Mouse (Mus musculus): ENCODE results near the gene H2-DMb2.

The H2-DMb2 gene

DNA sequence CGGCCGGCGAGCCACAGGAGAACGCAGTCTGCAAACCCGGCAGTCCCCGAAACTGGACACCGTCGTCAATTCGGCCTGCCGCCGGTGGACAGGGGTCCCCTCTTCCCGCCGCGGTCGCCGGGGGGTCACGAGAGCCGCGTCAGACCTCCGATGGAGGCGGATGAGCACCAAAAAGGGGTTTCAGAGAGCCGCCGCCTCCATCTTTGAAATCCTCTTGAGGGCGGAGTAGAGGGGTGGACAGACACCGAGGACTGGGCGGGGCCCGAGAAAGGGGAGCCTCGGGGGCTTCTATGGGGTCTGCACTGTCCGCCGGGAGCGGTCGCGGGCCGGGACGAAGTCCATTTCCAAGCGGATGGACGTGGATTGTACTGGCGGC, 24.2 kb upstream of the H2-DMb2 start:
- no peak for DNase-seq (ENCODE audit: low spot score in 2 of 2)

DNA sequence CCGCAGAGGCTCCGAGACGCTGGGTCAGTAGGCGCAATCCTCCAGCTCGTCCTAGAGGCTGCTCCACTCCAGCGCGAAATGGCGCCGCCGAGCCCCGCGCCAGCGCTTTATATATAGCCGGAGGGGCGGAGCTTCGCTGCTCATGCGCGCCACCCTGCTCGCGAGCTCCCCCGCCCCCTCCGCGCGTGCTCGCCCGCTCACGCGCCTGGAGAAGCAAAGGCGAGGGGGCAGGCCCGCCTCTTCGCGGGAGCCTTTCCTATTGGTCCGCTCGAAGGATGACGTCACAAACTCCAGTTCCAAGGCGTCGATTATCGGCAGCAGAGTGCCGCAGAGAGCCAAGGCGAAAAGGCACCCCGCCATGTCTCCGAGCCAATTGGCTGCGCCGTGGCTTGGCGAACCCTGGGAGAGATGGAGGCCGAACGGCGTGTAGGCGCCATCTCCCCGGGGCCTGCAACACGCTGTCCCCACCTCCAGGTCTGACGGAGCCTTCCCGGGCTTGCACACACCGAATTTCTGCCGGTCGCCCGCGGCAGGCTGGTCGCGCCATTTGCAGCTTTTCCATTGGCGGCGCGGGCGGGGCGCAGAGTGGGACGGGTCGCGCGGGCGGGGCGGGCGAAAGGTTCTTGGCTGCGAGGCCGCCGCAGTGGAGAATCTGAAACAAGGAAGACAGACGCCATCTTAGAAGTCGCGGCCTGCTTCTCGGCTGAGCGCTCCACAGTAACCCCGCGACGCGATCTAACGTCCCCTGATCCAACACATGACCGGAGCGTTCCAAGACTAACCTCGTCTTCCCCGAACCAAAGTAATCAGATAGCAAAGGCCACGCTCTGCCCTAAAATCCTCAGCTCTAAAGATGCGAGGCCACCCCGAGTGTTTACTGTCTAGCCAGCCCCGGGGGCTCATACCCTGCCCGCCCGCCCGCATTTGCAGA, 23.6 kb upstream of the H2-DMb2 start, which contains the start of gene H2-DMa:
Gene H2-DMa, plus strand, starts transcription at position 293 of the 931 bp plus-strand sequence.
- peak; percentile 98 to 99 for DNase-seq (ENCODE audit: low spot score in 2 of 2)

DNA sequence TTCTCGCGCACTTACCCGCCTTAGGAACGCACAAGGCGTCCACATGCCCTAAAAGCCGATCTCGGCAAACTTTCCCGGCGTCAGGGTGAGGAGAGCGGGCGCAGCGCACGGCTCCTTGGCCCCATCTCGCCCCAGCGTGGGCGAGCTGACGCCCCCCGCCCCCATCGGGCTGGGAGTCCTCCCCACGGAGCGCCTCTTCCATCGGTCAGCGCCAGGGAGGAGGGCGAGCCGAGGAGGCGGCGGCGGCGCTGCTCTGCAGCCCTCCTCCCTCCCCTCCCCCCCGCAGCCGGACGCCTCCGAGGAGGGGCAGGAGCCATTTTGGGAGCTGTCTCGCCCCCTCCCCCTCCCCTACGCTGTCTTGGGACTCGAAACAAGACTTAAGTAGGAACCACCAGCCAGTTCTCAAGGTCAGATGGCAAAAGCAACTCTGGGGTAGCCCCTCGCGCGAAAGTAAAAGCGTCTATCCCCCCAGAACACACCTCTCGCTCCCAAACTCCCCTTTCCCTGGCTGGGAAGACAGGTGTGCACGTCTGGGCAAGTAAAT, 22.9 kb upstream of the H2-DMb2 start:
- DNase-seq (ENCODE audit: low spot score in 2 of 2): peak; percentile 88 to 92

DNA sequence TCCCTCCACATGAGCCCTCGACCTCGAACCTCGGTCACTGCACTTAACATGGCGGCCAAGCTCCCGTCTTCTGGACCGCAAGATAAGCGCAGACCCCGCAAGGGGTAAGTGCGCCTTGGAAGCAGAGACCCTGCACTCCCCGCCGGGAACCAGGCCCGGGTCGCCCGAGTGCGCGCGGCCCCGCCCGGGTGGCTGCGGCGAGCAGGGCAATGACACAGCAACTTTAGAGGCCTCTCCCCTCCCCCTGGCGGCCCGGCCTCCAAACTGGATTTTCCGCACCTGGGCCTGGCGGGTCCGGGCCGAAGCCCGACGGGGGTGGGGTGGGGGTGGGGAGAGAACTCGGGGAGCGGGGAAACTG, 22.3 kb upstream of the H2-DMb2 start:
- peak in 1 of 2 experiments; percentile 86 for DNase-seq (ENCODE audit: low spot score in 2 of 2)

DNA sequence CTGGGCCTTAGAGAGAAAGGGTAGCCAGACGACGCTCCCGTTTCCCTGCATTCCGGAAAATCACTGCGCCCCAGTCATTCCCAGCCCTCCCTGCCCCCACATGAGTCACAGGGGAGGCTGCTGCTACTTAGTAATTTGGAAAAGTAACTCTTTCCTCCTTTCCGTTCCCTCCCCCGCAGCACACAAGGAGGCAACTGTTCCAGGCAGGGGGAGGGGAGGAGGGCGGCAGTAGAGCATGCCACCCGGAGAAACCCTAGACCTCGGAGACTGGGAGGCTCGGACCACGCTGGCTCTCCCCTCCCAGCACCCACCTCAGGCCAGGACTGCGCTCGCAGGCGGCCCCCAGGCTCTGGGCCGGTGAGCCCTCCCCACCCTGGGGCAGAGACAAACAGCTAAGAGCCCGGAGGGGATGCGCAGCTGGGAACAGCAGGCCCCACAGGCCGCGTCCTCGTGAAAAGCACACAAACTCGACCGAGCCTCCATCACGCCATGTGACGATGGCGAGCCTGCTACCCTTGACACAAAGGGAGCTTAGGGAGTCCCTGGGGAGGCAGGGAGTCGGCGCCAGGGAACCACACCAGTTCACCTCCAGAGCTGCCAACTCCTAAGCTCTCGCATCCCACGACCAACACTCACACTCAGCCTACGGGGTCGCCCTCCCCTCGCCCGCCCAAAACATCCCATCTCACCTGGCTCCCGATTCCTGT, 21.8 kb upstream of the H2-DMb2 start:
- DNase-seq (ENCODE audit: low spot score in 2 of 2): peak; percentile 86 to 87

DNA sequence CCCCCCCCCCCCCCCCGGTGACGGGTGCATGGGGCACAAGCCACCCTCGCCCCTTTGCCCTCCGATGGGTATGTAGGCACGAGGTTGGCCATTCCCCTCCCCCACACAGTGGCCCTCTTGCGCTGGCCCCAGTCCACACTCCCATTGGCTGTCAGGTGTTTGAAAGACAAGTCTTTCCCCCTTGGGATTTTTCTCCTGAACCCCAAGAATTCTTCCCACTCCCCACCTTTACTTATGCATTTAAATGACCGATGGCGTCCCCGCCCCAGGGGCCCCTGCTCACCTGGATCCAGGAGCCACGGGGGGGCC, 21.3 kb upstream of the H2-DMb2 start:
- no peak for DNase-seq (ENCODE audit: low spot score in 2 of 2)

DNA sequence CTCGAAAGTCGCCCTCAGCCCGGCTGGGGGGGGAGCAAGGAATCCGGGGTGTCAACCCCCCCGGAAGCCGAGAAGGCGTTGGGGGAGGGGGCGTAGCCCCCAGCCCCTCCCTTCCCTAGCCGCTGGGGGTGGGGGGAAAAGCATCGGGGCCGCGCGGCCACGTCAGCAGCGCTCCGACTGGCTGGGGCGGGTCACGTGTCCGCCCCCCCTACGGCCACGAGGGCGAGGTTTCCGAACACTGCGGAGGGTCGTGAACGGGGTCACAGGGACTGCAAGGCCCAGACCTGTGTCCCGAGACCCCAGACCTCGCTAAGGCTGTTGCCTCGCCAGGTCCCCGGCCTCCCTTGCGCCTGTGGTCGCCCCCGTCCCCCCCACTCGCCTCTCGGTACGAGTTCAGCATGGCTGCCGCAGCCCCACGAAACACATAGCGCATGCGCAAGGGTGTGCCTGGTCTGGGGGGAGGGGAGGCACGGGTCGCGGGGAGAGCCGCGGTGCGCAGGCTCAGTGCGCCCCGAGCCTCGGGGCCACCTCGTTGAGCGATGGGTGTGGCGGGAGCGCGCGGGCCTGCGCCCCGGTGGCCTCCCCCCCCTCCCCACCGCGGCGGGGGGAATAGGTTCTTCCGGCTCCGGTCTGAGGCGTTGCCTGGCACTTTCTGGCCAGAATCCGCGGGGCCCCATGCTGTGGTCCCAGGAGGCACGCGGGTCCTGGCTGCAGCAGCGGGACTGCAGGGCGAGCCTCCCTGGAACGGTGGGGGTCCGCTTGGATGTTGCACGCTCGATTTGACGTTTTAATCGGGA, 20.7 kb upstream of the H2-DMb2 start, which contains the start of gene Brd2:
Gene Brd2, minus strand, starts transcription at position 447 of the 797 bp plus-strand sequence.
- DNase-seq (ENCODE audit: low spot score in 2 of 2): peak; percentile 97 to 98

DNA sequence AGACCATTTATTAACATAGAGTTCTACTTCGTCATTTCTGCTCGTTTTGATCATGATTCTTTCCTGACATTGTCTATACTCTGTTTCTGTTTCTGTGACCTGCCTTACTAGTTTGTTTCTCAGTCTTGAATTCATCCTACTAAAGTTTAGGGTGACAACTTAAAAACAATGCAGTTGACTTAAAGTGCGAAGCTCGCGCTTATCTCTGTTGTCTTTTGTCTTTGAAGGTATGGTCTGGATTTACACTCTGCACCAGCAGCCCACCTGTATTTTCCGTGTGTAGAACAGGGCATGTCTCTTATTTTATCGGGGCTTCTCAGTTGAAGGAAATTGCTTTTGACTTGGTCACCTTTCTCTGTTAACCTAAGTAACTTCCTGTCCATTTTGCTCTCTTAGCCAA, 20.0 kb upstream of the H2-DMb2 start:
- DNase-seq (ENCODE audit: low spot score in 2 of 2): no peak

DNA sequence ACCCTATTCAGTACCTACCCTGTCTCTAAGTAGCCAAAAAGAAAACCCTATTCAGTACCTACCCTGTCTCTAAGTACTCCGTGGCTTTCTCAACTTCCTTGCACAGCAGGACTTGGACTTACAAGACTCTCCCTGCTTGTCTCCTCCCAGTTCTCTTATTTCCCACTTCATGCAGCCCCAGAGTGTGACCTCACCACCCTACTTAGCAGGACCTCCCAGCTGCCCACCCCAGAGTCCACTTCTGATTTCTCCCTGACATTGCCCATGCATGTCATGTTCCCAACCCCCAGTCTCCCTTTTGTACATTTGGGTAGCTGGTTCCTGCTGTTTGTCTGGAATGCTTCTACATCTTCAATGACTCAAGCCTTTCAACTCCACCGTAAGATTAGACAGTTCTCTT, 19.6 kb upstream of the H2-DMb2 start:
- no peak for DNase-seq (ENCODE audit: low spot score in 2 of 2)

DNA sequence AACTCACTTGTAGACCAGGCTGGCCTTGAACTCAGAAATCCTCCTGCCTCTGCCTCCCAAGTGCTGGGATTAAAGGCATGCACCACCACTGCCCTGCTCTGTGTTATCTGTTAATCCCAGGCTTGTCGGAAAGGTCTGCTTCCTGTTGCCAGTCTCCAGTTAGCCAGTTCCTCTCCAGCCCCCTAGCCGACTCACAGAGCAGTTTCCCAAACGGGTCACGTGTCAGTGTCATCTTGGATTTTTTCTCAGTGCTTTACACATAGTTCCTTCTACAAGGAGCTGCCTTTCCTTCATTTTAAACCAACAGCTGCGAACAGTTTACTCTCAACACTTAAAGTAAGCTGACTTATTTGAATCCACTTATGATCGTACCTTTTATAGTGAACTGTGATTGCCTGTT, 18.5 kb upstream of the H2-DMb2 start:
- DNase-seq (ENCODE audit: low spot score in 2 of 2): no peak

DNA sequence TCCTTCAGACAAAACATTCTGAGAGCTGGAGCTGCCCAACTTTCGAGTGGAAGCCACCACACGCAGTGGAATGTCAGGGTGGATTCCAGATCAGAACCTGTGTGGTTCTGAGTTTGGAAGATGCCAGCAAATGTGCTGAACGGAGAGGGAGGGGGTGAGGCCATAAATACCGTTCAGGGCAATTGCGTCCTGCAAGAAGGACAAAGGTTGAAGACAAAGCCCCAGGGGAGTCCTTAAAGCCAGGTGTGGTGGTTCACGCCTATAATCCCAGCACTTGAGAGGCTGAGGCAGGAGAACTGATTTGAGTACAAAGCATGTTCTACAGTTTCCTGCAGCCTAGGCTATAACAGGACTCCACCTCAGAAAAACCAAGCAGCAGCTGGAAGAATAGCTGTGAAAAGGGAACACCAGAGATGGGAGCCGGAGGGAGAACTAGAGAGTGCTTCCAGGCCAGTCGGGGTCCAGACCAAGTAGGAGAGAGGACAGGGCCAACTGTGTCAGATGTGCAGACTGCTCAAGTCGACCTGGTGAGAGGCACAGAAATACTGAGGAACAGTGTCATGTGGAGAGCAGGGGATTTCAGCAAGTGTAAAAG, 16.2 kb upstream of the H2-DMb2 start:
- DNase-seq (ENCODE audit: low spot score in 2 of 2): no peak

DNA sequence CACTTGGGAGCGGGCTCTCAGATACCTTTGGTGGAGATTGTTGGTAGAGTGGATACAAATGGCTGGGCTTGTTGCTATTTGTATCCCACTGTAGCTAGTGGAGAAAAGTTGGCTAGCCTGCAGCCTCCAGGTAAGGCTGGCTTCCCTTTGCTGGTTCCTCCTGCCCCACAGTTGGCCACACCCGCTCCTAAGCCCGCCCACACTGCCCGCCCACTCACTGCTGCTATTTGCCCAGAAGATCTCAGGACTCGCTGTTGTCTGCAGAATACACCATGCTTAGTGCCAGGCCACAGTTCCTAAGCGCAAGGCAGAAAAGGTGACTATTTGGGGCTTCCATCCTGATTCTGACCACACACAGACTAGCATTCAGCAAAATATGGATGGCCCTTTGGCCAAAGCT, 15.6 kb upstream of the H2-DMb2 start:
- no peak for DNase-seq (ENCODE audit: low spot score in 2 of 2)

DNA sequence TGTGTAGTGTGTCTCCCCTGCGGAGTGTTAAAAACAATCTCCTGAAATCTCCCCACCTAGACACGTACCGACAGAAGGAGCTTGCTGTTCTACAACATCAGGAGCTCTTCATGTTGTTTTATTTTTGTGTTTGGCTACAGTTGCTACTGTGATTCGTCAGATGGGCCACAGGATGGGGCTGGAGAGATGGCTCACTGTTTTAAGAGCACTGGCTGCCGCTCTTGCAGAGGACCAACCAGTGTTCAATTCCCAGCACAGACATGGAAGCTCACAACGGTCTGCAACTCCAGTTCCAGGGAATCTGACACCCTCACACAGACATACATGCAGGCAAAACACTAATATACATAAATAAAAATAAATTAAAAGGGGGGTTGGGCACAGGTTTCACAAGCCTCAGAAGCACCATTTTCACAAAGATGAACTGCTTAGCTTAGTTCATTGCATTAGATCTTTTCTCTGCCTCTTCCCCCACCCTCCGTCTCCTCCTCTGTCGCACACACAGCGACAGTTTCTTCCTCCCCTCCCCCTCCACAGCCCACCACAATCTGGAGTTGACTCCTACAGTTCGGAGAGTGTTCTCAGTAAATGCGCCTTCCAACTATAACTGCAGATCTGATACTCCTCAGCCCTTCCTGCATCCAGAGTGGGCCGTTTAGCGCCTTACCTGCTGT, 14.7 kb upstream of the H2-DMb2 start:
- DNase-seq (ENCODE audit: low spot score in 2 of 2): no peak

DNA sequence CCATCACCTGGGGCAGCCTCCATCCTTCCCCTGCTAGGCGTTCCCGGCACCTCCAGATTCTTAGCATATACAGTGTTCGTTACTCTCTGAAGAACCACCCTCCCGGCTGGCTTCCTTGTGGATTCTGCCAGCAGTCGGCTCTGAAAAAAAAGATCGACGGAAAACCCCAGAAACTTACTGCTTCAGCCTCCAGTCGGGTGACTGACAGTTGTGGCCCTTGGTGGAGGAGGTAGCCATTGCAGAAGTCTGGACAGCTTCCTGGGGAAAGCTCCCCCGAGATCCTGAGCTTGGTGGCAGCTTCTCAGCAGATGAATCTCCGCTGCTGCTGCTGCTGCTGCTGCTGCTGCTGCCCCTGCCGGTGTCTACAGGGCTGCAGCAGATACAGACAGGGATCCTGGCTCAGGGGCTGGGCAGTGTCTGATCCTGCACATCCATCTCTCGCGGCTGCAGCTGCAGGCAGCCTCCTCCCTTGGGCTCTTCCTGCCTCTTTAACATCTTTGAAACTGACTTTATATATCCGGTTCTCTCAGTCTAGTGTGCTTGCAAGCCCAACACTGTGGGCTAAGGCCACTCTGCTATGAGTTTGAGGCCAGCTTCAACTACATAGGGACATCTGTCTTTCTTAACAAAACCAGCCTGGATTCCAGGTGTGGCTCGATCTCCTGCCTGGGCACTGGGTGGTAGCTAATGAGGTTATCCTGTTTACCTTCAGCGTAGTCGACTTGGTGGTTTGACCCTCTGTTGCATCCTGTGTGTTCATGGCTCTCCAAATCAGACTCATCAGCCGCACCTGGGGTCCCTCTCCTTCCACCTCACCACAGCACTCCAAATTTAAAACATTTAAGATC, 13.9 kb upstream of the H2-DMb2 start:
- no peak for DNase-seq (ENCODE audit: low spot score in 2 of 2)

DNA sequence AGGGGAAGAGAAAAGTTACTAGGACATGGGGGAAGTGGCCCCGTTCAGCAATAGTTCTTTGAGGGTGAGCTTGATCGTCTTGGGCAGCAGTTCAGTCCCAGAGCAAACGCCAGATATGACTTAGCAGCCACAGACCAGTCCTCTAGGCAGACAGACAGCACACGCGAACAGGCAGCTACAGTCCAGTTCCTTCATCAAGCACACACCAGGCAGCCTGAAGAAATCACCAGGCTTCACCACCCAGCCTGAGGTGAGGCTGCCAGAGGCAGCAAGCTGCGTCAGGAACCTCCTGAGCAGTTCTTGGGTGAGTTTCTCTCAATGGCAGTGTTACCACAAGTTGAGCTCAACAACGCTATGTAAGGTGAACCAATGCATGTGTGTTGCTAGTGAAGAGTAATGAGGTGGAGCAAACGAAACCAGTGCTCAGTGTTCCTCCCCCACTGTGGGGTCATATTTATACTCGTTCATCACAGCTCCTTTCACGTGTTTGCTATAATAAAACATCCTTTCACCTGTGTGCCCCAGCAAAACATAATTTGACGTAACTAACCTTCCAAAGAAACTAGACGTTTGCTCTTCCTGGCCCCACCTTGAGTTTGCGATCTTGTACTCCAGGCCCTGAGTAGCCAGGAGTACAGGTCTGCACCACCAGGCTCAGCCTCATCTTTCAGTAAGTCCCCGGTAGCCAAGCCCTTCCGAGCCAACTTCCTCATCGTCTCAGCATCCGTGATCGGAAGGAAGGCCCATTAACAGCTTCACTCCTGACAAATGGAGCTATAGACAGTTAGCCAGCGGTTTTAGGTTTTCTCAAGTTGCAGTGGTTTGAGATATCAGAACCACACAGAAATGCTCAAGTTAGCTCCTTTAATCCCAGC, 12.8 kb upstream of the H2-DMb2 start:
- no peak for DNase-seq (ENCODE audit: low spot score in 2 of 2)

DNA sequence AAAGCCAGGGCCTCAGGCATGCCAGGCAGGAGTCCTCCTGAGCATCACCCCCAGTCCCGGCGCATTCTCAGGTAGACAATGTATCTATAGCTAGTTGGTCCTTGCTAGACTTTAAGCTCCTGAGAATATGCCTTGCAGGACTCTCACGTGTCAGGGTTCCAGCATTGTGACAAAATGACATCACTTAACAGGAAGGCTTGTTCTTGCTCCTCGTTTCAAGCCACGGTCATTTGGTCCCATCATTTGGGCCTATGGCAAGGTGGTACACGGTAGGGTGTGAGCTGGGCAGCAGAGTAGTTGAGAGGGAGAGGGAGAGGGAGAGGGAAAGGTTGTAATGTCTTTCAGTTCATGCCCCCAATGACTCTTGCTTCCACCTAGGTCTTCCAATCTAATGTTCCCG, 11.2 kb upstream of the H2-DMb2 start:
- DNase-seq (ENCODE audit: low spot score in 2 of 2): no peak

DNA sequence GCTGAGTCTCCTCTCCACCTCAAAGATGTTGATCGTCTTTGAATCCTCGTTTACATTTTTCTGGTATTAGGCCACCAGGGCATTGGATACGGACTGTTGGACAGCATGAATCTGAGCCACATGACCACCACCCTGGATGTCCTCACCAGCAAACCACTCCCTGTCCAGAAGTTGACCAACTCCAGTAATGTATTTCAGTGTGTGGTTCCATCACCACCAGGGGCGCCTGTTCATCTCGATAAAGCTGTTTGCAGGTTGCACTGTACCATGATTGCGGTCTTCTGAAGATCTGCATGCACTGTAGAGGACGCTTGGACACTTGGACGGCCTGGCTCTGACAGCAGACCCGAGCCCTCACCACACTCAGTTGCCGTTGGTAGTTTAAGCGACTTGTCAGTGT, 9.8 kb upstream of the H2-DMb2 start:
- DNase-seq (ENCODE audit: low spot score in 2 of 2): no peak

DNA sequence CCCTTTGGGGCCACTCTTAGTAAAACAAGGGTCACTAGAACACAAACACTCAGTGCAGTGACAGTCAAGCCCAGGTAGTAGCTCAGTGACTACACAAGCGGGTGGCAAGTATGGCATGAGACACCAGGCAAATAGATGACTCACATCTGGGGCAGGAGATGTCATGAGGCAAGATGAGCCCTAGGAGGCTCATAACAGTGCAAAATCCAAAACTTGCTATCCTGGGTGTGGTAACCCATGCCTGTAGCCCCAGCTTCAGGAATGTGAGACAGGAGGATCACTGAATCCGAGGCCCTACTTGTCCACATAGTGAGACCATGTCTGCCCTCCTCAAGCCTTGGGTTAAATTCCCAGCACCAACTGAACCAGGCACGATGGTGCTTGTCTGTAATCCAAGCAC, 8.7 kb upstream of the H2-DMb2 start:
- no peak for DNase-seq (ENCODE audit: low spot score in 2 of 2)
